Mouse (Mus musculus) neural tube, embryonic 13.5 days (tissue): Measurements from ENCODE around the gene Cbr4. TPM values are rescaled to one million over a fixed set of nuclear protein-coding genes. Genes with fewer than 3 reads are reported as not detected.

Experiments
- ATAC-seq: fragments of 200-750 bp; cut with Nextera tagmentation; 2 replicates; pipeline ENCODE4 v1.8.0; 2017; ENCODE audit warnings: low read depth, mild to moderate bottlenecking, moderate TSS enrichment, moderate library complexity
- H3K27ac ChIP-seq: fragments of 300-500 bp; sonication (generic); replicated peaks from 2 replicates; pipeline ENCODE4 v1.5.1; 2015; ENCODE audit warnings: moderate library complexity, mild to moderate bottlenecking, inconsistent platforms
- H3K27me3 ChIP-seq: fragments of 300-500 bp; sonication (generic); 2 replicates; pipeline ENCODE4 v1.6.1; 2015; ENCODE audit warnings: mild to moderate bottlenecking, inconsistent platforms
- H3K36me3 ChIP-seq: fragments of 300-500 bp; sonication (generic); 2 replicates; pipeline ENCODE4 v1.6.1; 2015; ENCODE audit warnings: mild to moderate bottlenecking, inconsistent platforms
- H3K4me1 ChIP-seq: fragments of 300-500 bp; sonication (generic); replicated peaks from 2 replicates; pipeline ENCODE4 v1.6.1; 2015; ENCODE audit warnings: inconsistent platforms
- H3K4me2 ChIP-seq: fragments of 300-500 bp; sonication (generic); 2 replicates; pipeline ENCODE4 v1.6.1; 2015; ENCODE audit warnings: inconsistent platforms, mild to moderate bottlenecking, moderate library complexity
- H3K4me3 ChIP-seq: fragments of 300-500 bp; sonication (generic); 2 replicates; pipeline ENCODE4 v1.5.1; 2015; ENCODE audit warnings: mild to moderate bottlenecking, inconsistent platforms
- H3K9ac ChIP-seq: fragments of 300-500 bp; sonication (generic); 2 replicates; pipeline ENCODE4 v1.6.1; 2015; ENCODE audit warnings: moderate library complexity, mild to moderate bottlenecking, inconsistent platforms
- H3K9me3 ChIP-seq: fragments of 300-500 bp; sonication (generic); 2 replicates; pipeline ENCODE4 v1.6.1; 2016; ENCODE audit warnings: inconsistent platforms
- WGBS: fragments of 180-500 bp; shearing (Covaris S2); methylation state at CpG from one replicate; pipeline ENCODE4 v1.1.7; 2015; 5-methylcytosine and 5-hydroxymethylcytosine counted together
- polyA plus RNA-seq: library from polyadenylated mRNA; unstranded; fragments of >200 nt; fragmentation: Nextera tagmentation; extraction: Ambion mirVana; gene quantifications from 2 replicates; pipeline ENCODE4 v1.2.1, GENCODE M21; 2015

Gene Cbr4
- 21.7 and 23.1 TPM in 2 replicates for polyA plus RNA-seq

DNA sequence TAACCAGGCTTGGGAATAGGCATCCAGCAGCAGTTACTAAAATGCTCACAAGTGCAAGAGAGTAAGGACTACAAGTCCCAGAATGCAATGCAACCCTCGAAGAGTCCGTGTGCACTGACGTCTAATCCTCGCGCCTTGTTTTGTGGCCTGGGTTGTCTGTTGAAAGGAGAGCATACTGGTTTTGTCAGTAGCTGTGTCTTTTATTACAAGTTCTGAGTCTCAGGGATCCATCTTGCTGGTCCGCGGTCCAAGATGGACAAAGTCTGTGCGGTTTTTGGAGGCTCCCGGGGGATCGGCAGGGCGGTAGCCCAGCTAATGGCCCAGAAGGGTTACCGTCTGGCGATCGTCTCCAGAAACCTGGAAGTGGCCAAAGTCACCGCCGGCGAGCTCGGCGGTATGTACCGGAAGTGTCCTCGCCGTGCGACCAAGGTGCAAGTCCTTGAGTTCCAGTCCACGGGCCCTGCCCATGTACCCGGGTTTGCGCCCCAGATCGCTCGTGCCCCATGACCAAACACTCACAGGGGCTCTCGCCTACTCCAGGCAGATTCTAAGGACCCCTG, at the start of gene Cbr4:
Gene Cbr4, plus strand, starts transcription at position 138 of the 560 bp plus-strand sequence.
- peak; percentile 95 for ATAC-seq
- H3K9me3 ChIP-seq = no peaks in the 10 kb centered on the region
- no peaks in the 10 kb centered on the region for H3K27me3 ChIP-seq
- H3K27ac ChIP-seq = peak within 1 kb of the TSS; percentile 95
- peaks cover 11% of the 10 kb centered on the region for H3K4me1 ChIP-seq
- H3K9ac ChIP-seq = peak within 1 kb of the TSS; percentile 87
- WGBS = under 1% methylated on average over 29 of the region's 29 CpGs
- H3K4me2 ChIP-seq = peak within 1 kb of the TSS; percentile 80
- H3K4me3 ChIP-seq = peak within 1 kb of the TSS; percentile 76
- H3K36me3 ChIP-seq = peaks cover 7% of the 10 kb centered on the region; the same call in 1 of the 2 replicates

DNA sequence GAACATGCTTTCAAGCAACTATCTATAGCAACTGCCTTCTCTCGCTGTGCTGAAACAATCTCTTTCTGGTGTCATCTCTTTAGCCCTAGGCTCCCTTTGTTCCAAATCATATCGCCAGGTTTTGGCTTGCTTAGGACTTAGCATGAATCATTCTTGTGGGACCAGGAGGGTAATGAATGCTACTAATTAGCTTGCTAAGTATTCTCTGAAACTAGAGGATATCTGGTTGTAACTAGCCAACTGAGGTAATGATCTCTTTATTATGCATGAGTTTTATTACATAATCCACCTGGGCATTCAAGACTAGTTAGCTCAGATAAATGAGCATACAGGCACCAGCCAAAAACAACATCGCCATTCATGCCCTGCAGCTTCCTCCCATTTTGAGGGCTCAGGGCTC, 44.5 kb upstream of the Cbr4 start:
- Histone ChIP-seq H3K9me3 (peaks cover 7% of the 10 kb centered on the region; the same call in 1 of the 2 replicates), H3K4me1 (peaks cover 37% of the 10 kb centered on the region), H3K27ac (no peak overlapping the region), H3K9ac (no peak overlapping the region), H3K36me3 (no peaks in the 10 kb centered on the region), H3K4me3 (no peak overlapping the region), H3K4me2 (no peak overlapping the region), H3K27me3 (no peaks in the 10 kb centered on the region)
- ATAC-seq = peak; percentile 44
- WGBS = 47% methylated on average over 3 of the region's 3 CpGs

DNA sequence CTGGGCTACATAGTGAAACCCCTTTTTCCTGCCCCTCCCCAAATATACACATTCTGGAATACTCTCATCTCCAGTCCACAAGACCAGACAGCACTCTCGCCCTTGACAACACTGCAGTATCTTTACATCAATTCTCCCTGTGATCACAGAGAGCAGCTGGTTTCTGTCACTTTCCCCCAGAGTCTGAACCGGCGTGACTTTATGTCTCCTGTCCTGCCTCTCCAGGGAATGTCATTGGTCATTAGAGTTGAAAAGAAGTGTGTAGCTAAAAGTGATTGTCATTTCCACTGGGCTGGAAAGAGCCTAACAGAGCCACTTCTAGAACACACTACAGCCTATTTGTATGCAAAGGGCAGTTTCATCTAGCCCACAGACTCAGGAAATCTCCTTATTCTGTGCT, 43.2 kb upstream of the Cbr4 start:
- no peak overlapping the region for H3K27ac ChIP-seq
- H3K4me3 ChIP-seq = no peak overlapping the region
- ATAC-seq = no peak
- H3K27me3 ChIP-seq = 0 out of 2 replicates have a peak, but pooled peaks cover 5% of the 10 kb centered on the region
- no peak overlapping the region for H3K9ac ChIP-seq
- no peaks in the 10 kb centered on the region for H3K36me3 ChIP-seq
- WGBS = 23% methylated on average over 3 of the region's 3 CpGs
- peaks cover 37% of the 10 kb centered on the region for H3K4me1 ChIP-seq
- no peak overlapping the region for H3K4me2 ChIP-seq
- peaks cover 7% of the 10 kb centered on the region; the same call in 1 of the 2 replicates for H3K9me3 ChIP-seq

DNA sequence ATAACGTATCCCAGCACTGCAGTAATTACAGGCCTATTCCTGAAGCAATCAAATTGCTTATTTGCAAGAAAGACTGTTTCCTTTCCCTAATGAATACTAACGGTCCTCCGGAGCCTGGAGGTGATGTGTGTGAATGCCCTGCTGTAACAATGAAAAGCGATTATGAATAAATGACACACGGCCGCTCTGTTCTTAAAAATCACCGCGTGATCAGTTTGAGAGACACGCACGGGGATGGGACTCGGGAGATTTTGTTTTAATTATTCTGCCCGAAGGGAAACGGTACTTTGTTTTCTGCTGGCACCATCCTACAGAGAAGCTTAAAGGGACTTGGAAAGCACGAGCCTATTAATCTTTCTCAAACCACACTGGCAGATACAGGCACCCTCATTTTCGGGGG, 41.2 kb upstream of the Cbr4 start:
- Histone ChIP-seq H3K9ac (peak overlapping the region; percentile 38; the same call in 1 of the 2 replicates), H3K36me3 (no peaks in the 10 kb centered on the region), H3K9me3 (no peaks in the 10 kb centered on the region), H3K4me1 (peaks cover 45% of the 10 kb centered on the region), H3K27me3 (0 out of 2 replicates have a peak, but pooled peaks cover 5% of the 10 kb centered on the region), H3K4me3 (no peak overlapping the region), H3K27ac (peak overlapping the region; percentile 73), H3K4me2 (peak overlapping the region; percentile 40)
- WGBS = 22% methylated on average over 15 of the region's 15 CpGs
- peak; percentile 75 for ATAC-seq

DNA sequence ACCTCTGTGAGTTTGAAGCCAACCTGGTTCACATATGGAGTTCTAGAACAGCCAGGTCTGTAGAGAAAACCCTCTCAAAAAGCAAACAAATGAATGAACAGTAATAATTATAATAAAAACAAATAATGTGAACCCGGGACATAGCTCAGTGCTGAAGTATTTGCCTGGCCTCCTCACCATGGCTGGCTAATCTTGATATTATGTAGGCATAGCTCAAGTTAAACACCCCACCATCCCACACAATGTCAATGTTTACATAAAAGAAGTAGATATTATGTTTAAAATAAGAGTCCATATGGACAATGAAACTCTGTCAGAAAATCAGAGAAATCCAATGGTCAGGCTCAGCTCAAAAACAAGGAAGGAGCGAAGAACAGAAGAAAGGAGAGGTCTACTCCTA, 39.4 kb upstream of the Cbr4 start:
- WGBS = 86% methylated on average over 2 of the region's 2 CpGs
- Histone ChIP-seq H3K27ac (no peak overlapping the region), H3K4me1 (peaks cover 53% of the 10 kb centered on the region), H3K4me3 (no peak overlapping the region), H3K27me3 (0 out of 2 replicates have a peak, but pooled peaks cover 5% of the 10 kb centered on the region), H3K36me3 (no peaks in the 10 kb centered on the region), H3K9me3 (no peaks in the 10 kb centered on the region), H3K9ac (no peak overlapping the region), H3K4me2 (no peak overlapping the region)
- no peak for ATAC-seq

DNA sequence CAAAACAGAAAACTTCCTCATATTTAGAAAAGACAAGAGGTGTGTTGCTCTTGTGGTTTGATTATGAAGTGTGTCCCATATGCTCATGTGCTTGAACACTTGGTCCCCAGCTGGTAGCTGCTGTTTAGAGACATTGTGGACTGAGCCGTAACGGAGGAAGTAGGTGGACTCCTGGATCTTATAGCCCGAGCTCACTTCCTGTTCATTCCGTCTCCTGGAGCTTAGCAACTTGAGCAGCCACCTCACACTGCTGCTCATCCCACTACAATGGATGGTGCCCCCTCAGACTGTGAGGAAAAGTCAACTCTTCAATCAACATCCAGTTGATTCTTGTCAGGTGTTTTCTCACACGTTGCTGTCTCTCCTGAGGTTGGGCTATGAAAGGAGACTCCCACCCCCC, 38.7 kb upstream of the Cbr4 start:
- H3K27me3 ChIP-seq = 0 out of 2 replicates have a peak, but pooled peaks cover 5% of the 10 kb centered on the region
- WGBS = 68% methylated on average over 5 of the region's 5 CpGs
- no peaks in the 10 kb centered on the region for H3K36me3 ChIP-seq
- H3K9ac ChIP-seq = no peak overlapping the region
- no peak overlapping the region for H3K4me2 ChIP-seq
- no peak overlapping the region for H3K4me3 ChIP-seq
- H3K4me1 ChIP-seq = peaks cover 53% of the 10 kb centered on the region
- ATAC-seq = no peak
- H3K27ac ChIP-seq = no peak overlapping the region
- no peaks in the 10 kb centered on the region for H3K9me3 ChIP-seq

DNA sequence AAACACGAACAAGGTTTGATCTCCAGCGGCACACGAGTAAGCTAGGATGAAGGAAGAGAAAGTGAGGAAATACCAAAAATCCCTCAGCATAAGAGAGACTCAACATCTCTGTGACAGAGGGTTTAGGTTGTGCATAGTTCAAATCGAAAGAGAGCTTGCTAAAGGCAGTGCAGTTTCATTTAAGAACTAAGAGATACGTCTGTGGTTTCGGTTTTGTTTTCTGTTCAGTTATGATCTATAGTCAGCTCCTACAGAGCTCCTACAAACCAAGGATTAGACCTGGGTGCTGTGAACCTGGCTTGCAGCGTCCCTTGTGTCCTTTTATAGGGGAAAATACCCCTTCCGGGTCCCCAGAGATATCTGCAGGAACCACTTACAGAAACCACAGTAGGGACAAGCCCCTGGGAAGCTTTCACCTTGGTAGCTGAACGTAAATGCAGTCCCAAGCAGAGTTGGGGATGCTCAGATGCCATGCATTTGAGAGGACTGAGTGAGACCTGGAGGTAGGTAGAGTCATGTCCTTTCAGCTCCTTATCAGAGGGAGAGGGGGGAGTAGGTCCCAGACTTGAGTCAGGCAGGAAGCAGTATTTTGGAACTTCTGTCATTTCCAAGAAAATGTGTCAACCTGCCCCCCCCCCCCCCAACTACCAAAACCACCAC, 36.5 kb upstream of the Cbr4 start:
- H3K9me3 ChIP-seq = no peaks in the 10 kb centered on the region
- no peaks in the 10 kb centered on the region for H3K36me3 ChIP-seq
- WGBS = 84% methylated on average over 9 of the region's 9 CpGs
- H3K9ac ChIP-seq = no peak overlapping the region
- peak overlapping the region; percentile 67 for H3K27ac ChIP-seq
- no peak overlapping the region for H3K4me3 ChIP-seq
- 0 out of 2 replicates have a peak, but pooled peaks cover 5% of the 10 kb centered on the region for H3K27me3 ChIP-seq
- H3K4me1 ChIP-seq = peaks cover 34% of the 10 kb centered on the region
- no peak for ATAC-seq
- H3K4me2 ChIP-seq = peak overlapping the region; percentile 21; the same call in 1 of the 2 replicates

DNA sequence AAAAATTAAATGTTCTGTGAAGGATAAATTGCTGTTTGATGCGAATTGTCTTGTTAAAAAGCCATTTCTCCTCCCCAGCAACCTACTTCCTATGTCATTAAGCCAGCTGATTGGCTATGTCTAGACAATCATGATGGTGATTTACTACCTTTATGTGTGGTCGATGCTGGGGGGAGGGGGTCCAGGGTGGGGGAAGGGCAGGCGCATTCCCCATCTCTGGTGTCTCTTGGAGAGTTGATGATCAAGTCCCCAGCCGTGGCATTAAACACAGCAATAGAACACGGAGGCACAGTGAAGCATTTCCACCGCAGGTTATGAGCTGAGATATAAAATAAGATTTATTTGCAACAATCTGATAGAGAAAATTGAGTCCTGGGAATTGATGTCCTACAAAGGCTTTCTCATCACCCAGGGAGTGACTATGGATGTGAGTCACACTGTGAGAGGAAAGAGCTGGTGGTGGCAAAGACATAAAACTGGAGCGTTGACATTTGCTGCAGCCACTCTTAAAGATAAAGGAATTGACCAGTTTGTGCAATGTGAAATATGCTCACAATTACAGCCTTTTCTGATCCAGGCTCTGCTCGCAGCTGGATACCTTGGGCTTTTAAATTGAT, 35.7 kb upstream of the Cbr4 start:
- ATAC-seq = peak; percentile 87
- Histone ChIP-seq H3K27ac (peak overlapping the region; percentile 67), H3K4me2 (peak overlapping the region; percentile 21; the same call in 1 of the 2 replicates), H3K27me3 (0 out of 2 replicates have a peak, but pooled peaks cover 5% of the 10 kb centered on the region), H3K36me3 (no peaks in the 10 kb centered on the region), H3K4me3 (no peak overlapping the region), H3K4me1 (peaks cover 26% of the 10 kb centered on the region), H3K9ac (no peak overlapping the region), H3K9me3 (no peaks in the 10 kb centered on the region)
- 45% methylated on average over 8 of the region's 8 CpGs for WGBS

DNA sequence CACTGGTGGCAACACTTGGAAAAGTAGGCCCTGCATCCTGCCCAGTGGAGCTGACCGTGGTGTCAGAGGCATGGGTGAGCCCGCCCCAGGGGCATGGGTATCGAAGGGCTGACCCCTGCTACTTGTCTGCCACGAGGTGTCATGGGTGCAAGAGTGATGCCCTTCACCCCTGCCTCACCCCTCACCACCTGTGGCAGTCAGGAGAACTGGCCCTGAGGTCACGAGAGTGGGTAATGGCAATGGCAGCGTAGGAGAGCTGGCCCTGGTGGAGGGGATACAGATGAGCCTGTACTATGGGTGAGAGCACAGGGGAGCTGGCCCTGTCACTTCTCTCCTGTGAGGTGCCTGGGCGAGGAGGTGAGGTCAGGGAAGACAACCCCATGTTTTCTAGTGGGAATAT, 27.8 kb upstream of the Cbr4 start:
- Histone ChIP-seq H3K4me2 (no peak overlapping the region), H3K36me3 (no peaks in the 10 kb centered on the region), H3K9me3 (no peaks in the 10 kb centered on the region), H3K9ac (no peak overlapping the region), H3K4me3 (no peak overlapping the region), H3K27me3 (no peaks in the 10 kb centered on the region), H3K27ac (no peak overlapping the region), H3K4me1 (no peaks in the 10 kb centered on the region)
- no peak for ATAC-seq
- WGBS = 86% methylated on average over 7 of the region's 7 CpGs

DNA sequence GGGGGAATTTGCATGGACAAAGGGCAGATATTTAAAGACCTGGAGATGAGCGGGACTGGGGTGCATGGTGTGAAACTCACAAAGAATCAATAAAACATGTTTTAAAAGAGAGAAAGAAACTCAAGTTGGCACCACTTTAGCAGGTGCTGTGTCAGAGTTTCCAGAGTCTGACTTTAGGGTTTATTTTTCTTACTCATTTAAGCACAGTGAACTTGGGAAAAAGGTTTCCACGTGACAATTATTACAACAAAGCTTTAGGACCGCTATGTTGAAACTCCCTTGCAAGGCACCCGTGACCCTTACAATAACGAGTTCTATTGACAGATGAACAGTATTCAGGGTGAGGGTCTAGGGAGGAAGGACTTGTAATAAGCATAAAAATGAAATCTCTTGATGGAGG, 25.3 kb upstream of the Cbr4 start:
- H3K4me1 ChIP-seq = peaks cover 2% of the 10 kb centered on the region; the same call in 1 of the 2 replicates
- H3K36me3 ChIP-seq = no peaks in the 10 kb centered on the region
- no peak overlapping the region for H3K27ac ChIP-seq
- H3K9ac ChIP-seq = no peak overlapping the region
- no peak for ATAC-seq
- WGBS = 81% methylated on average over 5 of the region's 5 CpGs
- no peak overlapping the region for H3K4me3 ChIP-seq
- H3K9me3 ChIP-seq = no peaks in the 10 kb centered on the region
- H3K4me2 ChIP-seq = no peak overlapping the region
- no peaks in the 10 kb centered on the region for H3K27me3 ChIP-seq

DNA sequence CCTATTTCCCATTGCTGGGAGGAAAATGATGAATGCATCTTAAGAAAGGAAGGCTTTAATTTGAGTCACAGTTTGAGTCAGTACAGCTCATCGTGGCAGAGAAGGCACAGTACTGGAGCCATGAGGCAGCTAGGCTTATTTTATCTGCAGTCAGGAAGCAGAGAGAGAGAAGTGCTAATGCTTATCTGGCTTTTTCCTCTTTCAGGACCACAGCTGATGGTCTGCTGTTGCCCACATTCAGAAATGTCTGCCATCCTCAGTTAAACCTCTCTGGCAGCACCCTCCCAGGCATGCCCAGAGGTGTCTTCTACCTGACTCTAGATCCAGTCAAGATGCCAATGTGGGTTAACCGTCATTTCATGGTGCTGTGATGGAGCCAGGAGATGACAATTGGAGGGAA, 23.1 kb upstream of the Cbr4 start:
- Histone ChIP-seq H3K9me3 (no peaks in the 10 kb centered on the region), H3K27ac (no peak overlapping the region), H3K36me3 (no peaks in the 10 kb centered on the region), H3K4me3 (no peak overlapping the region), H3K4me2 (no peak overlapping the region), H3K4me1 (peaks cover 12% of the 10 kb centered on the region), H3K27me3 (no peaks in the 10 kb centered on the region), H3K9ac (no peak overlapping the region)
- WGBS = 70% methylated on average over 2 of the region's 2 CpGs
- ATAC-seq = no peak
